Mouse (Mus musculus) natural killer cell, adult 2 months (primary cell): ENCODE measurements around the gene Hspa1l.
"Not testable (repeated sequence)": the region's sequence is repeated elsewhere in the genome, so short reads cannot be mapped to it uniquely, and the experiment has no call there.

Experiments used
- DNase-seq, 2 experiments: peaks; one replicate each; pipeline ENCODE4 v3.0.0; 2022; ENCODE audit warnings: low spot score in 2 of 2

Gene Hspa1l

DNA sequence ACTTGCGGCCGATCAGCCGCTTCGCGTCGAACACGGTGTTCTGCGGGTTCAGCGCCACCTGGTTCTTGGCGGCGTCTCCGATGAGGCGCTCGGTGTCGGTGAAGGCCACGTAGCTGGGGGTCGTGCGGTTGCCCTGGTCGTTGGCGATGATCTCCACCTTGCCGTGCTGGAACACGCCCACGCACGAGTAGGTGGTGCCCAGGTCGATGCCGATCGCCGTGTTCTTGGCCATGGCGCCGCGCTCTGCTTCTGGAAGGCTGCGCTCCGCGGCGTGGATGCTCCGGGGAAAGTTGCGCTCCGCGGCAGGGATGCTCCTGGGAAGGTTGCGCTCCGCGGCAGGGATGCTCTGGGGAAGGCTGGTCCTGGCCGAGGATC is 822 bp upstream of the Hspa1l start:
- not testable (repeated sequence) for DNase-seq

DNA sequence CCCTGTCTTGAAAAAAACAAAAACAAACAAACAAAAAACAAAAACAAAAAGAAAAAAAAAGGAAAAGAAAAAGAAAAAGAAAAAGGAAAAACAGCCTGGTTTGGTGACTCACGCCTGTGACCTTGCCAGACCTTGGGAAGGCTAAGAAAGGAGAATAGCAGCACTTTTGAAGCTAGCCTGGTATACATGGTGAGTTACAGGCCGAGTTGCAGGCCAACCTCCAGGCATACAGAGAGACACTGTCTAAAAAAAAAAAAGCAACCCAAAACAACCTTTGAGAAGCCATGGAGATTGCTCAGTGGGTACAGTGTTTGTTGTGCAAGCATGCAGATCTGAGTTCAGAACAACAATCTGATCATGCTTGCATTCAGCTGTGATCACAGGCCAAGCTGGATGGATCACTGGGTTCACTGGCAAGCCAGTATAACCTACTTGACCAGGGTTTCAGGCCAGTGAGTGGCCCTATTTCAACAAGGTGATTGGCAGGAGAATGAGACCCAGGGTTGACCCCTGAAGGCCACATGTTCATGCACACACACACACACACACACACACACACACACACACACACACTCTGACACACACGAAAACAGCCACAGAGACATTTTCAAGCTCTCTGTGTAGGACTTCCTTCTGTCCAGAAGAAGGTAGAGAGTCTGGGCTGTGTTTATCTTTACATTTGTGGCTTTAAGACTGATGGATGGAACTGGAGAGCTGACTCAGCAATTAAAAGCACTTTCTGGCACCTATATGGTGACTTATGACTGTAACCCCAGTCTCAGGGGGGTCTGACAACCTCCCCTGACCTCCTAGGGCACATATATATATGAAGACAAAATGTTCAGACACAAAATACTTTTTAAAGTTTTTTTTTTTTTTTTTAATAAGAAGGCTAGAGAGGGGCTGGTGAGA is 3.3 kb downstream of the Hspa1l start:
- DNase-seq, result no peak

DNA sequence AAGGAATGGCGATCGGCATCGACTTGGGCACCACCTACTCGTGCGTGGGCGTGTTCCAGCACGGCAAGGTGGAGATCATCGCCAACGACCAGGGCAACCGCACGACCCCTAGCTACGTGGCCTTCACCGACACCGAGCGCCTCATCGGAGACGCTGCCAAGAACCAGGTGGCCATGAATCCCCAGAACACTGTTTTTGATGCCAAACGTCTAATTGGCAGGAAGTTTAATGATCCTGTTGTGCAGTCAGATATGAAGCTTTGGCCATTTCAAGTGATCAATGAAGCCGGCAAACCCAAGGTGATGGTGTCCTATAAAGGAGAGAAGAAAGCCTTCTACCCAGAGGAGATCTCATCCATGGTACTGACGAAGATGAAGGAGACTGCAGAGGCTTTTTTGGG is 4.5 kb downstream of the Hspa1l start:
- DNase-seq, result no peak

DNA sequence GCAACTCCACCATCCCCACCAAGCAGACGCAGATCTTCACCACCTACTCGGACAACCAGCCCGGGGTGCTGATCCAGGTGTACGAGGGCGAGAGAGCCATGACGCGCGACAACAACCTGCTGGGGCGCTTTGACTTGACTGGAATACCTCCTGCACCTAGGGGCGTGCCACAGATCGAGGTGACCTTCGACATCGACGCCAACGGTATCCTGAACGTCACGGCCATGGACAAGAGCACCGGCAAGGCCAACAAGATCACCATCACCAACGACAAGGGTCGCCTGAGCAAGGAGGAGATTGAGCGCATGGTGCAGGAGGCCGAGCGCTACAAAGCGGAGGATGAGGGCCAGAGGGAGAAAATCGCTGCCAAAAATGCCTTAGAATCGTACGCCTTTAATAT is 5.7 kb downstream of the Hspa1l start:
- no peak for DNase-seq

DNA sequence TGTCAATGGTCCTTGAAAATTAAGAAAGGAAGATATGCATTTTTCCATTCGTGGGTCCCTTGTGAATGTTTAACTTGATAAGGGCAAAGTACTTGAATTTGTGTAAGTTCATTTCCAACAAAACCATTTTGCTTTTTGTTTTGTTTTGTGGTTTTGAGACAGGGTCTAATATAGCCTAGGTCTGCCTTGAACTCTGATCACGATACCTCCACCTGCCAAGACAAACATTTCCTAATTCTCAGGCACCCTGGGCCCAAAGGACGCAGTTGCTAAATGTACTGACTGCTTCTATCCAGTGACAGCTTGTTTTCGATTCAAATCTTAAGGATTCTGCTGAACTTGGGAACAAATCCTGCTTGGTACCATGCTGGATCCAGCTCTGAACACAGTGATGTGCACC is 7.1 kb downstream of the Hspa1l start:
- no peak for DNase-seq

DNA sequence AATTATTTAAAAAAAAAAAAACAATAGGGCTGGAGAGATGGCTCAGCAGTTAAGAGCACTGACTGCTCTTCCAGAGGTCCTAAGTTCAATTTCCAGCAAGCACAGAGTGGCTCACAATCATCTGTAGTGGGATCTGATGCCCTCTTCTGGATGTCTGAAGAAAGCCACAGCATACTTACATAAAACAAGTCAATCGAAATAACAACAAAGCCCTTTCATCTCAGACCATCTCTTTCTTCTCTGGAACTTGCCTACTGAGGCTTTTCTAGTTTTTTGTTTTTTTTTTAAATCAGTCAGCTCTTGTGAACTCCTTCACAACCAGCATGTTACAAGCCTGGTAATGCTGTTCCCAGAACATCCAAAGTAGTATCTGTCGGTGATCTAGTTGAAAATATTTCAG is 8.2 kb downstream of the Hspa1l start:
- peak in 1 of 2 experiments; percentile 43 for DNase-seq

DNA sequence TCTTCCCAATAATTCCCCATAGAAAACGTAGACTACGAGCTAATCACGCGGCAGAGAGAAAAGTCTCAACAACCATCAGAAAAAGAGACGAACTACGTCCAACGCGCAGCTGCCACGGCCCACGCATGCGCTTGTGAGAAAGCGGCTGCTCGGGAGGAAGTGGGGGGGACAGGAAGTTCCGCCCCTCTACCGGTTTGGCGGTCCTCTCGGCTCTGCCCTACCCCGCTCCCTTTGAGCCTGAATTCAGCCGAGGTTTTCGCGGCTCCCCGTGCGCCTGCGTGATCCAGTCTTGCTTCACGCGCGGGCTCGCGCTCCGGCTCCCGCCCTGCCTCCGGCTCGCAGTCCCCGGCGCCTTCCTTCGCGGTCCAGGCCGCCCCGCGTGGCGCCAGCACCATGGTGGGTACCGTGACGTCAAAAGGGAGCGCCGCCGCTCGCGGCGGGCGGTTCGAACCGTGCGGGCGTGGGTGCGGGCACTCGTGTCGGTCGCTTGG is 9.2 kb downstream of the Hspa1l start, which contains the start of gene Lsm2:
TSS of gene Lsm2 (plus strand) at position 173 of the 491 bp plus-strand sequence.
- DNase-seq, result peak; percentile 89 to 92

DNA sequence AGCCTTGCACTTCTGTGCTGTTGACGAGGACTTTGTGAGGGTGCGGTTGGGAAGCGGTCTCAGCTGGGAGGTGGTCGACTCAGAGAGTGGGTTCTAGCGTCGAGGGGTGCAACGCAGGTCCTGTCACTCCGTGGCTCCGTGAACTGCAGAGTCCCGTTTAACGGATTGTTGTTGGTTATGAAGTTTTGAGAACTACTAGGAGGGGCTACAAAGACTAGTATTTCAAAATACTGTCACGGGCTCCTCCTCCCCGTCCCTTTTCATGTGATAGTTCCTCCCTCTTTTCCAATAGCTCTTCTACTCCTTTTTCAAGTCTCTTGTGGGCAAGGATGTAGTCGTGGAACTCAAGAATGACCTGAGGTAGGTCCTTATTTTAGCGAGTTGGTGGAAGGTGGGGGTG is 9.8 kb downstream of the Hspa1l start:
- no peak for DNase-seq

DNA sequence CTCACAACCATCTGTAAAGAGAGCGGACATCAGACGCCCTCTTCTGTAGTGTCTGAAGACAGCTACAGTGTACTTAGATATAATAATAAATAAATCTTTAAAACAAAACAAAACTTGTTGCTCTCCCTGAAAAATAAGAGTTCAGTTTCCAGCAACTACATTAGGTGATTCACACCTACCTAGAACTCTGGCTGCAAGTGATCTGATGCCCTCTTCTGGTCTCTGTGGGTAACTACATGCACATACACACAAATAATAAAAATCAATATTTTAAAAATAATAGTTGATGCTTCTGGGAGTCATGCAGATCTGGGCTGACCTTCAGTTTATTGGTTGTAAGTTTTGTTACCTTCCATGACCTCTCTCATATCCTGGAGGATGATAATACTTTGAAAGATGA is 11.7 kb downstream of the Hspa1l start:
- DNase-seq, result peak in 1 of 2 experiments; percentile 50

DNA sequence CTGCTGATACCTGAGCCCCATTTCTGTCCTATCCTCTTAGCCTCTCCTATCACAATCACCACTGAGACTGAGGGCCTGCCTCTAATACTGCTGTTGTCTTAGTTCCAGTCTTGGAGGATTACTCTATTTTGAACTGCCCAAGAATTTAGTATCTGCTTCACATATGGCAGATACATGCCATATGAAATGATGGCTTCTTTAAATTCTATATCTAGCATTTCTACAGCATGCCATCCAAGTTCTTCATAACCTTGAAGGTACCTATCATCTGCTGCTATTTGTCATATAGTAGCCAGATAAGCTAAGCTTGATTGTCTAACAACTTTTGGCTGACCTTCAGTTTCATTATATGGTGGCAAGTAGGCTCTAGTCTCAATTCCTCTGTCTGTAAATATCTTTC is 22.2 kb downstream of the Hspa1l start:
- no peak for DNase-seq

DNA sequence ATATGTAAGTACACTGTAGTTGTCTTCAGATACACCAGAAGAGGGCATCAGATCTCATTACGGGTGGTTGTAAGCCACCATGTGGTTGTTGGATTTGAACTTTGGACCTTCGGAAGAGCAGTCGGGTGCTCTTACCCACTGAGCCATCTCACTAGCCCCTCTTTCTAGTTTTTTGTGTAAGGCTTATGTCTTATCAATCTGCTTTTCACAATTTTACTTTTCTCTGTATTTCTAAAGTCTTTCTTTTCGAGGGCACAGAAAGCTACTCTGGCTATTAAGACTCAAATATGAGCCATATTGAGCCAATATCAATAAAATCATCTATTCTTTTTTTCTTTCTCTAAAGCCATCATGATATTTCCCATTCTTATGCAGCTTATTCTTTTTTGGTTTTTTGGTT is 22.7 kb downstream of the Hspa1l start:
- DNase-seq, result not testable (repeated sequence)

DNA sequence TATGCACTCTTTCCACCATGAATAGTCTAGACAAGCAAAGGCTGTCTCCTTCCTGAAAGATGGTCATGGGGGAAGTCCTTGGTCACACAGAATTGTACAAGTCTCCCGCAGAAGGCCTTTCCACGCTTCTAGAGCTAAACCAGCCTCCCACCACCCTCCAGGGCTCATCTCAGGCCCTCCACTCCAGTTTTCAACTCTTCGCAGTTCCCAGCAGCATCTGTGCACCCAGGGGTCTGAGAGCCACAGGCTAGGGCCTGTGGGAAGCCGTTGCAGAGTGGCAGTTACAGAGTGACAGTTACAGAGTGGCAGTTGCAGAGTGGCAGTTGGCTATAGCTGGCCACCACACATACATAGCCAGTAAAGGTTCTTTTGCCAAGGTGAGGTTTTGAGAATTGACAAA is 23.4 kb downstream of the Hspa1l start:
- DNase-seq, result not testable (repeated sequence)

DNA sequence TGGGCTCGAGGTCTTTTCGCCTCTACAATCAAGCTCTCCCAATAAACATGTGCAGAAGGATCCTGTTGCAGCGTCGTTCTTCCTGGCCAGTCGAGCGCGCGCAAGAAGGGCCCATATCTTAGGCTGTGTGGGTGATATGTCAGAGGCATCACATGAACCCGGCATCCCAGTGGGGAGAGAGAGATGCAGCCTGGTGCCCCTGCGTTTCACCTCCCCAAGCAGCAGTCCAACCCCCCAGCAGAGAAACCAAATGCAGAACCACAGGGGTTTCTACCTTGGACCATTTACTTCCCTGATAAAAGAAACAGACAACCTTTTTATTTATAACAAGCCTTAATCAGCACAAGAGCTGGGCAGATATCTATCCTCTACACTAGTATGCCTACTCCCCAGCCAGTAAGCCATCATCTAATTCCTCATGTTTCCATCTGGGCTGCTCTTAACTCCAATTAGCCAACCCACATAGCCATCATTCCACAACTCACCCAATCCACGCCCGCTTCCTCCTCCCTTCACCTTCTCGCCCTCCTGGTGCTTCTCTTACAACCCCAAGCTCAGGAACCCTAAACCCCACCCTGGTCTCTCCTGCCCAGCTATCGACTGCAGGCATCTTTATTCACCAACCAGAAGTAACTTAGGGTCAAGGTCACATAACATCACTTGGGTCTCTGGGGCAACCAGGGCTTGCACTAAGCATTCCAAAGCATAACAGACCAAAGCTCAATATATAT is 24.1 kb downstream of the Hspa1l start:
- no peak for DNase-seq

DNA sequence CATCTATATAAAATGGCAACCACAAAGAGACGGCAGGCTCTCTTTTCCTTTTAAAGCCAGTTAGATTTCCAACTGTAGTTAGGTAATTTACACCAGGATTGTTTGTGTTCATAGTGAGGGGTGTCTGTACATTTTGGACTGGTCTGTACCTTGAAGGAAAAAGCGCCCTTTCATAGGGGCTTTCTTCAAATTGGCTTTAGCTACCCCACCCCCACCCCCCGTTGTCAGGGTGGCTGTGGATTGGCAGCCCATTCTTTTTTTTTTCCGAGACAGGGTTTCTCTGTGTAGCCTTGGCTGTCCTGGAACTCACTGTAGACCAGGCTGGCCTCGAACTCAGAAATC is 24.6 kb downstream of the Hspa1l start:
- no peak for DNase-seq

DNA sequence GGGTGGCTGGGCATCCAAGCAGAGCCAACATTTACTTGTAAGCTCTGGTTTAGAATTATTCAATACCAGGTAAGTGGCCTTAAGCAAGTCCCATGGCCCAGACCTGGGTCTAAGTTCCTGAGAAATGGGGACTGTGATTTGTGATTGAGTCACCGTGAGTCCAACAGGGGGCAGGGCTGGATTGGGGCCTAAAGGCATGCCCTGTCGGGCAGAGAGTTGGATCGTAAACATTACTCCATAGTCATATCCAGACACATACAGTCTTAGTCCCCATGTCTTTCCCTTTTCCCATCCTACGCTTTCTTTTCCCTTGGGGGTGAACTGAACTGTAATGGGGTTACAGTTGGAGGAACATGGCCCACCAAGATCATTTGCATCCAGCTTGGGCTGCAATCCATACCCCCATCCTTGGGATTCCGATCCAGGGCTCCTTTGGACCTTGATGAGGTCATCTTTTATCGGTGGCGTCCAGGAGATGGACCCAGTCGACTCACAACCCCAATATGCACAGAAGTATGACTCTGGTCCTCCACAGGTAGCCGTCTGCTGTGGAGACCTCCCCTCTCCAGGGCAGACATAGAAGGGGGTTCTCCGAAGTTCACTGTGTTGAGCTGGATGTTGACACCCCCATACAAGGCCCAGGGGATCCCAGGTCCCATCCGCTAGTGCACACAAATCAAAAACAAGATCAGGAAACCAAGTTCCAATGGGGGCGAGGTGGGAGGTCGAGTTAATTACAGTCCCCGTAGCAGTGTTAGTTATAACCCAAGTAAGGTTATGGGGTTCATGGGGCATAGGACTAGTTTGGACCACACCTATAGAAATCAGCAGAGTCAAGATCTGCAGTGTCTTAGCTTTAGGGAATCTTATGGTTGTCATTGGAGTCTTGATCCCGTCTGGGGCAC is 26.3 kb downstream of the Hspa1l start:
- DNase-seq, result no peak

DNA sequence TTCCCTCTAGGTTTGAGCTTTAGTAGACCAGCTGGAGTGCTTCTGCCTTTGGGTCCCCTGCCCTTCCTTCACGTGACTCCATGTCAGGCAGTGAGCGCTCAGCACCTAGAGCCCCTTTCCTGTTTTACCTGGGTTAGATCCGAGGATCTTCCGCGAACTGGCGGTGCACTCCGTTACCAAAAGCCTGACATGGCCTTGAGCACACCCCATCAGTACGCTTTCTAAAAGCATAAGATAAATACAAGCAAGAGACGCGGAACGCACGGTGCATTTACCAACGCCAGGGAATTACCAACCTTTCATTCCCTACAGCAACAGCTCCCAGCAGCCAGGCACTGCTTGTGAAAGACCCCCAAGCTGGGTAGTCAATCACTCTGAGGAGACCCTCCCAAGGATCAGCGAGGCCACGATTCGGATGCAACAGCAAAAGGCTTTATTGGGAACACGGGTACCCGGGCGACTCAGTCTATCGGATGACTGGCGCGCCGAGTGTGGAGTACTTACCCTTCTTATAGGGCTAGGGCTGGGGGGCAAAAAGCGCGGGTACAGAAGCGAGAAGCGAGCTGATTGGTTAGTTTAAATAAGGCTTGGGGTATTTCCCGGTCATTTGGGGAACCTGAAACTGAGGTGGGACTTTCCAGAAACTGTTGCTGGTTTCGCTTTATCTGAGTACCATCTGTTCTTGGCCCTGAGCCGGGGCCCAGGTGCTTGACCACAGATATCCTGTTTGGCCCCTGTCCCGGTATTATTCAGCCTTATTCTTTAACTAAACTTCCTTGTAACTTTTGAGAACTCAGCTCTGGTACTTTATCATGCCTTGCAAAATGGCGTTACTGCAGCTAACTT is 27.6 kb downstream of the Hspa1l start:
- peak; percentile 54 to 72 for DNase-seq

DNA sequence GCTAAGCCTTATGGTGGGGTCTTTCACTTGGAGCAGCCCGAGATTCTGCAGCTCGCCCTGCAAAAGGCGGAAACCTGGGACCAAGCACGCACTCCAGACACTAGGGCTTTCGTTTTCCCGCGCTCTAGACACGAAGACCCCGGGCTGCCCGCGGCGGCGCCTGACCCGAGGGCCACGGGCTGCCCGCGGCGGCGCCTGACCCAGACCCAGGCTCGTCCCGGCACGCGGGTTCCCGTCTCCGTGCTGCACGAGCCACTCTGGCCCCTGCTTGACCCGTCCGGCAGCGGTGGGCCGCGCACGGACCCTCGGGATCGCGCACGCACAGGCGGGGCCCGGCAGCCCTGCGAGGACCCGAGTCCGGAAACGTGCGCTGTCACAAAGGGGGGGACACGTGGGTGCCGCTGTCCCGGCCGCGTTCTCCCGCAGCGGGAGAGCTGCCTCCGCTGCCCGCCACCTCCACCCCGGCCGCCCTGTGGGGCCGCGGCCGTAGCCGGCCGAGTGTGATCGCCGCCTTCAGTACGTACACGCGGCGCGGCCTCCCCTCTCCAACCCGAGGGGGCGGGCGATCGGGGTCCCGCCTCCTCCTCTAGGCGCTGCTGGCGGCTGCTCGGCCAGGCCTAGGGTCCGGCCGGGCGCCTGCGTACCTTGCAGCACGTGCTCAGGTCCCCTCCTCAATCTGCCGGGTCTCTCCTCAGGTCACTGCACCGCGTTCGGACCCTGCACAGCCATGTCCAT is 28.4 kb downstream of the Hspa1l start, which contains the start of gene Vars:
TSS of gene Vars (plus strand) at position 271 of the 735 bp plus-strand sequence.
- DNase-seq, result peak; percentile 85 to 86

DNA sequence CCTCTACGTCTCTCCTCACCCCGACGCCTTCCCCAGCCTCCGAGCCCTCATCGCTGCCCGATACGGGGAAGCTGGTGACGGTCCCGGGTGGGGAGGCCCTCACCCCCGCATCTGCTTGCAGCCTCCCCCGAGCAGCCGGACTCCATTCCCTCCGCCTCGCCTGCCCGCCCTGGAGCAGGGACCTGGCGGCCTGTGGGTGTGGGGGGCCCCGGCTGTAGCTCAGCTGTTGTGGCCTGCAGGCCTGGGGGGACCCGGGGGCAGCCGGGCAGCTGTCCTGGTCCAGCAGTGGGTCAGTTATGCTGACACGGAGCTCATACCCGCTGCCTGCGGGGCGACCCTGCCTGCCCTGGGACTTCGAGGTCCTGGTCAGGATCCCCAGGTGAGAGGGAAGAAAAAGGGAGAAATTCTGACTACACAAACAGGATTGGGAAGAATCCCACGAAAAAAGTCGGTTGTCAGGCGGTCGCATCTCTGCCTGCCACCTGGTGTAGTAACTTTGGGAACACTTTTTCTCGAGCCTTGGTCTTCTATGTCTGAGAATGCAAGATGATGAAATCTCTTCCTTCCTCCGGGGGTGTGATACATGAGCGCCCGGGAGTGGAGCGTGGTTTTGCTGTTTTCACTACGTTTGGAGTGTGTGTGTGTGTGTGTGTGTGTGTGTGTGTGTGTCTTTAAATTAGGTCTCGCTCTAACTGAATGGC is 29.1 kb downstream of the Hspa1l start:
- peak; percentile 38 for DNase-seq

DNA sequence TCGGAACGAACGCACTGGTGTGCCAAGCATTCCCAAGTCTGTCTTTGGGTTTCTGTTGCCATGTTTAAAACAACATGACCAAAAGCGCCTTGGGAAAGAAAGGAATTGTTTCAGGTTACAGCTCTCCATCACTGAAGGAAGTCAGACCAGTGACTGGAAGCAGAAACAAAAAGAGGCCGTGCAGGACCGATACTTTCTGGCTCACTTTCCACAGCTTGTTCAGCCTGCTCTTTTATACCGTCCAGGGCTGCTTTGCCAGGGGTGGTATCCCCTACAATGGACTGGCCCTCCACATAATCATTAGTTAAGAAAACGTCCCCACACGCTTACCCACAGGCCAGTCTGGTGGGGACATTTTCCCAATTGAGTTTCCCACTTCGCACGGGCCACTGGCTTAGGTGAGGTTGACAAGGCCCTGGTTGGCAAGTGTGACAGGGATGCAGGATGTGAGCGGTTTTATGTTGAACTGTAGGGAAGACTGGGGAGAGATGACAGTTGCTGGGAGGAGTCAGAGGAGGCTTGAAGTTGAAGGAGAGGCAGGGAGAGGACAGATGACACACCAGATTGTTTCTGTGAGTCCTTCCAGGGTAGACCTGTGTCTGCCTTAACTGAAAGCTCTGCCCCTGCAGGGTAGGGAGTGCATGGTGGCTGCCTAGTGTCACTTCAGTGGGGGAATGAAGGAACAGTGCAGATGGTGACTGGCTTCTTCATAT is 29.8 kb downstream of the Hspa1l start:
- no peak for DNase-seq
